Mouse (Mus musculus) embryonic facial prominence, embryonic 11.5 days (tissue): ENCODE results near the gene Osm. TPM values are rescaled to one million over a fixed set of nuclear protein-coding genes. Genes with fewer than 3 reads are reported as not detected.

Experiments
- ATAC-seq: fragments of 200-750 bp; cut with Nextera tagmentation; replicated peaks from 2 replicates; pipeline ENCODE4 v1.8.0; 2017; ENCODE audit warnings: low read depth; ENCODE audit not compliant: insufficient number of reproducible peaks, low FRiP score, low TSS enrichment
- DNase-seq: peaks from one replicate; pipeline ENCODE4 v3.0.0-alpha.2; 2015; ENCODE audit warnings: low spot score
- H3K27ac ChIP-seq: fragments of 300-500 bp; sonication (generic); replicated peaks from 2 replicates; pipeline ENCODE4 v1.5.1; 2014; ENCODE audit warnings: mild to moderate bottlenecking, low read depth, low read length, control low read depth
- H3K27me3 ChIP-seq: fragments of 300-500 bp; sonication (generic); 2 replicates; pipeline ENCODE4 v1.6.1; 2014; ENCODE audit warnings: mild to moderate bottlenecking, low read length, moderate library complexity, mixed read lengths; ENCODE audit not compliant: control insufficient read depth, insufficient read depth
- H3K36me3 ChIP-seq: fragments of 300-500 bp; sonication (generic); replicated peaks from 2 replicates; pipeline ENCODE4 v1.6.1; 2014; ENCODE audit warnings: low read depth, mild to moderate bottlenecking, low read length, moderate library complexity, mixed read lengths; ENCODE audit not compliant: control insufficient read depth, insufficient read depth
- H3K4me1 ChIP-seq: fragments of 300-500 bp; sonication (generic); 2 replicates; pipeline ENCODE4 v1.6.1; 2014; ENCODE audit warnings: low read length, mixed read lengths; ENCODE audit not compliant: control insufficient read depth, insufficient read depth
- H3K4me2 ChIP-seq: fragments of 300-500 bp; sonication (generic); 2 replicates; pipeline ENCODE4 v1.6.1; 2014; ENCODE audit warnings: low read depth, mild to moderate bottlenecking, control low read depth, low read length, moderate library complexity
- H3K4me3 ChIP-seq: fragments of 300-500 bp; sonication (generic); 2 replicates; pipeline ENCODE4 v1.5.1; 2014; ENCODE audit warnings: low read depth, low read length, control low read depth
- H3K9ac ChIP-seq: fragments of 300-500 bp; sonication (generic); replicated peaks from 2 replicates; pipeline ENCODE4 v1.6.1; 2014; ENCODE audit warnings: mild to moderate bottlenecking, control low read depth, low read length
- H3K9me3 ChIP-seq: fragments of 300-500 bp; sonication (generic); replicated peaks from 2 replicates; pipeline ENCODE4 v1.6.1; 2016; ENCODE audit warnings: mild to moderate bottlenecking, low read length, inconsistent platforms, mixed read lengths; ENCODE audit not compliant: control insufficient read depth
- WGBS: fragments of 180-500 bp; shearing (Covaris S2); extraction: QIAGEN DNeasy Blood & Tissue Kit; methylation state at CpG from one replicate; pipeline ENCODE4 v1.1.7; 2014; 5-methylcytosine and 5-hydroxymethylcytosine counted together
- polyA plus RNA-seq: library from polyadenylated mRNA; unstranded; fragments of >200 nt; fragmentation: Nextera tagmentation; extraction: Ambion mirVana; gene quantifications from 2 replicates; pipeline ENCODE4 v1.2.1, GENCODE M21; 2014

Osm gene
- polyA plus RNA-seq, 1 experiment from 2014 or later = not detected

DNA sequence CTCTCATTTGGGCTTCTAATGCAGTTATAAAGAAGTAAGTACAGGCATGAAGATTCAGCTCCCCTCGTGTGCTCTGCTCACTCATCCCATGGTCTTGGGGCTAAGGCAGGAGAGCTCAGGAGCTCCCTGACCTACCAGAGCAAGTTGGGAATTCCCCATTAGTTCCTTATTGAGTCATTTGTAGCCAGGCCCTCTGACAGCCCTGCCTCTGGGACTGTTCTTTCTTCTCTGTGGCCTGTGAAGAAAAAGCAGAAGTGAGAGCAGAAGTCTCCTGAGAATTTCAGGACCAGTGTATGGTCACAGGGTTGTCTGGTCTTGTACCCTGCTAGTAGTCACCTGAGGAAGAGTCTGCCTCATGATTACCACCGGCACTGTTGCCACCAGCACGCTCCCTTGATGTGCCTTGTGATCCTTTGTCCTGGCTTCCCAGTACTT is 40.6 kb upstream of the Osm start:
- no peak for DNase-seq
- H3K4me2 ChIP-seq = no peak overlapping the region
- no peak overlapping the region for H3K9ac ChIP-seq
- no peaks in the 10 kb centered on the region; the same call in none of the 2 replicates for H3K4me1 ChIP-seq
- no peaks in the 10 kb centered on the region for H3K27me3 ChIP-seq
- H3K36me3 ChIP-seq = no peaks in the 10 kb centered on the region
- 74% methylated on average over 3 of the region's 3 CpGs for WGBS
- no peak for ATAC-seq
- no peak overlapping the region for H3K27ac ChIP-seq
- no peak overlapping the region for H3K4me3 ChIP-seq
- H3K9me3 ChIP-seq = no peaks in the 10 kb centered on the region

DNA sequence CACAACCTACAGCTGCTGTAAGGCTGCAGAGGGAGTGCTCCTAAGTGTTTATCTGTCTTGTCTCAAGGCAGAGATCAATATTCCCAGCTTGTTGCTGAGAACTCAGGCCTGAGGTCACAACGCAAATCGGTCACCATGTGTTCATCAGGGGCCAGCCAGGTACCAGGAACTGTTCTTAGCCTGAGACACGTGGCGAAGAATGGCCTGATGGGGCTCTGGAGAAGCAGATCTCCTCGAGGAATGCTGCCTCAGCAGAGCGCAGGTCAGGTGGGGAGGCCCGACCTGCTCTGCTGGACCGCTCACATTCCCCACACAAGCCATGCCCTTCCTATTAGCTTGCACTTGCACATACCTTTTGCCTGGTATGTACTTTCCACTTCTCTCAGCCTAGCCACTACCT is 39.6 kb upstream of the Osm start:
- DNase-seq = no peak
- no peaks in the 10 kb centered on the region for H3K27me3 ChIP-seq
- WGBS = 68% methylated on average over 8 of the region's 8 CpGs
- no peak overlapping the region for H3K27ac ChIP-seq
- H3K4me3 ChIP-seq = no peak overlapping the region
- H3K4me1 ChIP-seq = no peaks in the 10 kb centered on the region; the same call in 1 of the 2 replicates
- H3K36me3 ChIP-seq = no peaks in the 10 kb centered on the region
- no peak; the same call in 1 of the 2 replicates for ATAC-seq
- H3K9me3 ChIP-seq = no peaks in the 10 kb centered on the region
- no peak overlapping the region for H3K4me2 ChIP-seq
- H3K9ac ChIP-seq = no peak overlapping the region

DNA sequence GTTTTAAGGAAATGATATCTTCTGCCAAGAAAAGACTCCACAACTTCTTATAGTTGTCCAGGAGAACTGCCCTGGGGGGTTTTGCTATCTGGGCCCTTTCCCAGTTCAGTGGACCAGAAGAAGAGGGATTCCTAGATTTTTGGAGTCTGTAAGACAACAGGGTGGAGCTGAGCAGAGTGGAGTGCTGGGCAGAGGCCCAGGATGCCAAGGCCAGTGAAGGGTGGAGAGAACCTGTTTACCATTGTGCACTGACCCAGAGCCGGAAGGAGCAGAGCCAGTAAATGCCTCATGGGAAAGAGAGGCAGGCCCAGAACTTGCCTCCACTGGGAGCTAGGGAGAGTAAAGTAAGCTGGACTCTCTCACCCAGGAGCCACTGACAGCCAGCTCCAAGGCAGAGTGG is 38.5 kb upstream of the Osm start:
- Histone ChIP-seq H3K9ac (no peak overlapping the region), H3K4me3 (no peak overlapping the region), H3K4me2 (no peak overlapping the region), H3K27me3 (no peaks in the 10 kb centered on the region), H3K36me3 (no peaks in the 10 kb centered on the region), H3K27ac (no peak overlapping the region), H3K4me1 (no peaks in the 10 kb centered on the region; the same call in 1 of the 2 replicates), H3K9me3 (no peaks in the 10 kb centered on the region)
- 75% methylated on average over 1 of the region's 1 CpGs for WGBS
- DNase-seq (no peak), ATAC-seq (no peak)

DNA sequence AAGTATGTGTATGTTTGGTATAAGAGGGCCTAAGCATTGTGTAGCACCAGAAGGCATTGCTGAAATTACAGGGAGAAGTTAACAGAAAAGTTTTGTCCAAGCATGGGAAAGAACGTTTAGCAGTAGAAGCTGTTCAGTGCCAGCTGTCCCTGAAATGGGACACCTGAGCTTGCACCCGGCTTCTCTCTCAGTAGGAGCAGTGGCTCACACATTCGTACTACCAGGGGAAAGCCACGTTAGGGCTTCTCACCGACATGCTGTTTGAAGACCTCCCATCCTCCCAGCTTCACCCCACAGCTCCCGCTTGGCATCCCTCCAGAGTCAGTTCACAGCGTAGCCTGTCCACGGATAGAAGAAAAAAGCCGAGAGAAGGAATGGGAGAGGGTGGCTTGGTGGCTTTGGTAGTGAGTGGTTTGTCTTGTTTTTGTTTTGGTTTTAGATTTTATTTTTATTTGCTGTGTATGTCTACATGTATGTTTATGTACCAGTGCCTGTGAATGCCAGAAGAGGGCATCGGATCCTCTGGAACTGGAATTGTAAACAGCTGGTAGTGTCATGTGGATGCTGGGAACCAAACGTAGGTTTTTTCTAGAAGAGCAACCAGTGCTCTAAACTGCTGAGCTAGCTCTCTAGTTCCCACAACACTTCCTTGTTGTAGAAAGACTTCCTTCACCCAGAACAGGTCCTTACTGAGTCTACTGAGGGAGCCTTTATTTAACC is 34.1 kb upstream of the Osm start:
- Histone ChIP-seq H3K27me3 (no peaks in the 10 kb centered on the region), H3K36me3 (no peaks in the 10 kb centered on the region), H3K4me1 (no peaks in the 10 kb centered on the region), H3K4me2 (no peak overlapping the region), H3K27ac (no peak overlapping the region), H3K9me3 (no peaks in the 10 kb centered on the region), H3K9ac (no peak overlapping the region), H3K4me3 (no peak overlapping the region)
- ATAC-seq = no peak
- DNase-seq = no peak
- WGBS = 82% methylated on average over 11 of the region's 11 CpGs

DNA sequence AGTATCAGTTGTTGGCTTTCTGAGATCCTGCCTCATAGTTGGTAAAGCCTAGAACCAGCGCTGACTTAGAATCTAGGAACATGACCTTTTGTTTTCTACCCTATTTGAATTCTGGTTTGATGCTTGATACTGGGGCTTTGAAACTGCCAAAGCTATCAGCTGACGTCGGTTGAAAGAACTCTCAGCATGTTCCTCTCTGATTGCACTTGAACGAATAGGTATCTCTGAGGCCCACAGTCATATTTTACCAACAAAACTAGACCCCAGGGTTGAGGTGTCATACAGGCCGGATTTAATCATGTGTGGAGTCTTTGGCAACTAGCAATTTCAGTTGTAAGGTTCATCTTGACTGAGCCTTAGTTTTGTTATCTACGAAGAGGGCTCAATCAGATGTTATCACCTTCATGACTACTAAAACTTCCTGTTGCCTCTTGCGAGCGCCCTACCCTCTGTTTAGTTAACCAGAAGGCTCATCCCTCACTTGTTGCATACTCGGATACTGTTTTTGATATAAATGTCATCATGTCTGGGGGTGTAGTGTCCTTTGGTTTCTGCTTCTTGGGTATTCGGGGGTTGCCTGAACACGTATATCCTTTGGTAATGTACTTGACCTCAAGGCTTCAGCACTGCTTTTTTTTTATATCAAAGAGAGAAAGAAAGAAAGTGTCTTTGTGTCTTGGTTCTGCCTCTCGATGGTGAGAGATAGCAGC is 33.1 kb upstream of the Osm start:
- ATAC-seq = no peak
- H3K27me3 ChIP-seq = no peaks in the 10 kb centered on the region
- 85% methylated on average over 12 of the region's 12 CpGs for WGBS

DNA sequence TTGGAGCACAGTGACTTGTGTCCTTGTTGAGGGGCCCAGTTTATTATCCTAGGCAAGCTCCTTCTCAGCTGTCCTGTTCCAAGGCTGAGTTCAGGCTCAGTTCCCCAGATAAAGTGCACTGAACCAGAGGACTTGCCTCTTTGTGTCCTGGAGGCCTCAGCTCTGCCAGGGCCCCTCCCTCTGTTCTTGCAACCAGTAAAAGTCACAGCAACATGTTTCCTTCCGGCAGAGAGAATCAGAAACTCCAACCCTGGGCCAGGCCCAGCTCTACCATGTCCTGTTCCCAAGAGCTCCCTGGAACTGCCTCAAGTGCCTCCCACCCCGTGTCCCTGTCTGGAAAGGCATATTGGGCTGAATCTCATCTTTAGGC is 32.5 kb upstream of the Osm start:
- Histone ChIP-seq H3K36me3 (no peaks in the 10 kb centered on the region; the same call in 1 of the 2 replicates), H3K4me3 (no peak overlapping the region), H3K9ac (no peak overlapping the region), H3K9me3 (no peaks in the 10 kb centered on the region), H3K27ac (no peak overlapping the region), H3K4me1 (no peaks in the 10 kb centered on the region), H3K27me3 (no peaks in the 10 kb centered on the region), H3K4me2 (no peak overlapping the region)
- ATAC-seq = no peak
- no peak for DNase-seq
- 68% methylated on average over 2 of the region's 2 CpGs for WGBS

More for the DNA sequence above, 33.1 kb upstream of the Osm start:
- Histone ChIP-seq H3K9ac (no peak overlapping the region), H3K9me3 (no peaks in the 10 kb centered on the region), H3K4me1 (no peaks in the 10 kb centered on the region), H3K4me2 (no peak overlapping the region), H3K4me3 (no peak overlapping the region), H3K36me3 (no peaks in the 10 kb centered on the region; the same call in 1 of the 2 replicates), H3K27ac (no peak overlapping the region)
- DNase-seq = no peak

DNA sequence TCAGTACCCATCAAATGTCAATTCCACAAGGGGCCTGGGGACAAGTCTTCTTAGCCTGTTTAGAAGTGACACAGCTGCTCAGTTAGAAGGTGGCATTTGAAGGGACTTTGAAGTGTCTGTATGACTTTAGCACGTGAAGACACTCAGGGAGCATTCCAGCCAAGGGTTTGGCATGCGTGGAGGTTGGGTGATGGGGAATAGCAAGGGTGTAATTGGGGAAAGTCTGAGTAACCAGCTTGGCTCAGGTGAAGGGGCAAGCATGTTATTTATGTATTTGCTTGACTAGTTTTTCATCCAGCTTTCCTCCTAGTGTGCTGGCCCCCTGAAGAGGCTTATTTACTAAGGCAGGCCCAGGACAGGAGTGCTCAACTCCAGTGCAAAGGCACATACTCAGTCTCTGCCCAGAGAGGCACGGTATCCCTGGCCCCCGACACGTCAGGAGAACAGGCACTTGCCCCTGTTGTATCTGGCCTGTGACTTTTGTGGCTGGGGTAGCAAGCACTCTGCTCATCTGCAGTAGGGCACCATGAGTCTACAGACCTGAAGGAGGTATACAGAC is 31.0 kb upstream of the Osm start:
- ATAC-seq = no peak
- H3K9me3 ChIP-seq = no peaks in the 10 kb centered on the region
- WGBS = 86% methylated on average over 5 of the region's 5 CpGs

DNA sequence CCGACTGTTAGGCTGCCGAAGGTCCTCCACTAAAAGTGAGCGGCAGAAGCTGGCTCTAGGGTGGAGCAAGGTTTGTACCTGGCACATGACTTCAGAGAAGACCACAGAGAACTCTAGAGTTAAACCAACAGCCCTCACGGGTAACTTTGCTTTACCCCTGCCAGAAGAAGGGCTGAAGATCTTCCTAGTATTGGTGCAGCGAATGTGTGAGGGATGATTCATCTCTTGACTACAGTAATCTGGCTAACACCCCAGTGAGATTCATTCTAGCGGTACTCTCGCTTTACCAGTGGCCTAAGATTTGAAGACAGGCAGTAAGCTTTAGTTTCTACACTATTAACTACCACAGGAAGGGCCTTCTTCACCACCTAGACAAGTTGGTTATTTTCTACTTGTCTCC is 30.3 kb upstream of the Osm start:
- 91% methylated on average over 7 of the region's 7 CpGs for WGBS
- no peaks in the 10 kb centered on the region for H3K9me3 ChIP-seq
- H3K36me3 ChIP-seq = no peaks in the 10 kb centered on the region; the same call in 1 of the 2 replicates

More for the DNA sequence above, 31.0 kb upstream of the Osm start:
- Histone ChIP-seq H3K4me3 (no peak overlapping the region), H3K4me1 (no peaks in the 10 kb centered on the region), H3K4me2 (no peak overlapping the region), H3K9ac (no peak overlapping the region), H3K36me3 (no peaks in the 10 kb centered on the region; the same call in 1 of the 2 replicates), H3K27ac (no peak overlapping the region), H3K27me3 (no peaks in the 10 kb centered on the region)
- DNase-seq = no peak

More for the DNA sequence above, 30.3 kb upstream of the Osm start:
- Histone ChIP-seq H3K4me2 (no peak overlapping the region), H3K27me3 (no peaks in the 10 kb centered on the region), H3K27ac (no peak overlapping the region), H3K4me1 (no peaks in the 10 kb centered on the region), H3K4me3 (no peak overlapping the region), H3K9ac (no peak overlapping the region)
- no peak for ATAC-seq
- DNase-seq = no peak
